Mouse (Mus musculus) cortical plate, adult 2 months (tissue): ENCODE measurements around the gene Hook1.

Source experiments
- CTCF ChIP-seq: fragments of 200-500 bp; IDR thresholded peaks from 2 replicates; pipeline ENCODE4 v1.5.1; 2011; ENCODE audit warnings: mild to moderate bottlenecking, control low read depth, low read length; ENCODE audit not compliant: insufficient read depth; ENCODE audit errors: extremely low read depth
- POLR2A ChIP-seq: fragments of 200-500 bp; IDR thresholded peaks from 2 replicates; pipeline ENCODE4 v1.6.1; 2011; ENCODE audit warnings: mild to moderate bottlenecking, low read length, control low read depth; ENCODE audit not compliant: insufficient read depth; ENCODE audit errors: extremely low read depth

- TF ChIP-seq CTCF (no peak), POLR2A (no peak)
Measured at GRCm38 (mm10) chr4:95934384-95935035, 32.5 kb upstream of the Hook1 start.
